Mouse (Mus musculus): ENCODE data around the gene Patz1.

DNA sequence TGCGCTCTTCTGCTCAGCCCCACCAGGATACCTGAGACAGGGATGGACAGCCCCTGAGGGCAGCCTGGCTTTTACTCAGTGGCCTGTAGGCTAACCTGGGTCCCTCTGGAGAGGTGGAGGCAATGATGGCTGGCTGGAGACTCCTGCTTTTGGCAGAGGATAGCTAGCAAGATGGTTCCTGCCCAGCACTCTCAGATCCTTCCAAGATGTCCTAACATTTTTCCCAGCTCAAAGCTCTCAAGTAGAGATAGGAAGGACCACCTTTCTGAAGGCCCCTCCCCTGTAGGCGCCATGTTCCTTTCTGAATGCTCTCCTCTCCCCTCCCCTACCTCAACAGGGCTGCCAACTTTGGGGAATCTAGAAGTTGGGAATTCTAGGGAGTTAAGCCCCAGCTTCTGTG is 6.0 kb downstream of the Patz1 start:
- TF ChIP-seq CTCF (IDR thresholded peaks at IDR 0.05; ENCODE audit: control insufficient read depth, insufficient read depth, low read length) (no peak), POLR2A (IDR thresholded peaks at IDR 0.05; ENCODE audit: borderline replicate concordance, control insufficient read depth, low read depth, low read length) (no peak)
